Mouse (Mus musculus) forebrain, postnatal 0 days (tissue): ENCODE measurements at regions not wholly inside any gene's neighbourhood (a gene's known extent, or its start where the extent isn't known, plus 50 kb on each side); places are given as distances from the start of the nearest gene placed in this dataset.

Experiments
- ATAC-seq: fragments of 200-750 bp; cut with Nextera tagmentation; 2 replicates; pipeline ENCODE4 v1.8.0; 2017; ENCODE audit warnings: mild to moderate bottlenecking, moderate library complexity
- DNase-seq: peaks from one replicate; pipeline ENCODE4 v3.0.0-alpha.2; 2015
- H3K27ac ChIP-seq: fragments of 300-500 bp; sonication (generic); 2 replicates; pipeline ENCODE4 v1.5.1; 2014; ENCODE audit warnings: low read depth, mild to moderate bottlenecking, antibody characterized with exemption, low read length, moderate library complexity, mixed read lengths
- H3K27me3 ChIP-seq: fragments of 300-500 bp; sonication (generic); 2 replicates; pipeline ENCODE4 v1.6.1; 2014; ENCODE audit warnings: mild to moderate bottlenecking, low read length, mixed read lengths; ENCODE audit not compliant: insufficient read depth
- H3K36me3 ChIP-seq: fragments of 300-500 bp; sonication (generic); 2 replicates; pipeline ENCODE4 v1.6.1; 2014; ENCODE audit warnings: mild to moderate bottlenecking, moderate library complexity; ENCODE audit not compliant: insufficient read depth
- H3K4me1 ChIP-seq: fragments of 300-500 bp; sonication (generic); 2 replicates; pipeline ENCODE4 v1.6.1; 2014; ENCODE audit warnings: antibody characterized with exemption; ENCODE audit not compliant: insufficient read depth
- H3K4me2 ChIP-seq: fragments of 300-500 bp; sonication (generic); 2 replicates; pipeline ENCODE4 v1.6.1; 2014; ENCODE audit warnings: low read depth, mild to moderate bottlenecking, moderate library complexity
- H3K4me3 ChIP-seq: fragments of 300-500 bp; sonication (generic); 2 replicates; pipeline ENCODE4 v1.5.1; 2014; ENCODE audit warnings: low read depth, low read length, mixed read lengths
- H3K9ac ChIP-seq: fragments of 300-500 bp; sonication (generic); 2 replicates; pipeline ENCODE4 v1.6.1; 2014; ENCODE audit warnings: mild to moderate bottlenecking
- H3K9me3 ChIP-seq: fragments of 300-500 bp; sonication (generic); 2 replicates; pipeline ENCODE4 v1.6.1; 2016; ENCODE audit warnings: low read length
- CTCF ChIP-seq: sonication (generic); IDR thresholded peaks from 2 replicates; pipeline ENCODE4 v1.5.1; 2016; ENCODE audit warnings: antibody characterized with exemption, control low read depth, low read depth
- WGBS: fragments of 180-500 bp; shearing (Covaris S2); extraction: QIAGEN DNeasy Blood & Tissue Kit; methylation state at CpG from one replicate; pipeline ENCODE4 v1.1.7; 2014; 5-methylcytosine and 5-hydroxymethylcytosine counted together

- Histone ChIP-seq H3K9ac (no peak overlapping the region), H3K27ac (no peak overlapping the region), H3K9me3 (no peaks in the 10 kb centered on the region), H3K4me1 (no peaks in the 10 kb centered on the region), H3K4me2 (no peak overlapping the region), H3K4me3 (no peak overlapping the region), H3K36me3 (no peaks in the 10 kb centered on the region), H3K27me3 (no peaks in the 10 kb centered on the region)
- ATAC-seq (no peak), DNase-seq (no peak)
- no peak for TF ChIP-seq CTCF
Measured at GRCm38 (mm10) chr11:7609921-7610320, 396.2 kb upstream of the Igfbp3 start.

- Histone ChIP-seq H3K9ac (no peak overlapping the region), H3K36me3 (no peaks in the 10 kb centered on the region), H3K4me1 (no peaks in the 10 kb centered on the region), H3K4me2 (no peak overlapping the region), H3K27ac (no peak overlapping the region), H3K9me3 (no peaks in the 10 kb centered on the region), H3K27me3 (no peaks in the 10 kb centered on the region), H3K4me3 (no peak overlapping the region)
- 87% methylated on average over 7 of the region's 7 CpGs for WGBS
- no peak for TF ChIP-seq CTCF
- DNase-seq = no peak
- no peak for ATAC-seq
Measured at GRCm38 (mm10) chr11:7606652-7607051, 392.9 kb upstream of the Igfbp3 start.

GRCm38 (mm10) chr11:7592010-7592409 is 378.3 kb upstream of the Igfbp3 start:
- ATAC-seq (no peak), DNase-seq (no peak)
- Histone ChIP-seq H3K36me3 (no peaks in the 10 kb centered on the region), H3K4me3 (no peak overlapping the region), H3K4me1 (no peaks in the 10 kb centered on the region), H3K27me3 (no peaks in the 10 kb centered on the region), H3K27ac (no peak overlapping the region), H3K4me2 (no peak overlapping the region), H3K9ac (no peak overlapping the region), H3K9me3 (no peaks in the 10 kb centered on the region)
- no peak for TF ChIP-seq CTCF
- 79% methylated on average over 4 of the region's 4 CpGs for WGBS

GRCm38 (mm10) chr11:7583296-7583695 is 369.6 kb upstream of the Igfbp3 start:
- Histone ChIP-seq H3K36me3 (no peaks in the 10 kb centered on the region), H3K27me3 (no peaks in the 10 kb centered on the region), H3K9me3 (no peaks in the 10 kb centered on the region), H3K9ac (no peak overlapping the region), H3K27ac (no peak overlapping the region), H3K4me1 (no peaks in the 10 kb centered on the region), H3K4me3 (no peak overlapping the region), H3K4me2 (no peak overlapping the region)
- TF ChIP-seq CTCF = no peak
- peak; percentile 1 for DNase-seq
- 82% methylated on average over 2 of the region's 2 CpGs for WGBS
- ATAC-seq = peak; percentile 27; the same call in 1 of the 2 replicates

GRCm38 (mm10) chr11:7568484-7568883 is 354.8 kb upstream of the Igfbp3 start:
- DNase-seq = peak; percentile 26
- Histone ChIP-seq H3K27me3 (no peaks in the 10 kb centered on the region), H3K4me2 (no peak overlapping the region), H3K4me1 (no peaks in the 10 kb centered on the region), H3K9me3 (no peaks in the 10 kb centered on the region), H3K4me3 (no peak overlapping the region), H3K9ac (no peak overlapping the region), H3K27ac (no peak overlapping the region), H3K36me3 (no peaks in the 10 kb centered on the region)
- TF ChIP-seq CTCF = peak; percentile 66
- no peak for ATAC-seq
- 82% methylated on average over 1 of the region's 1 CpGs for whole genome bisulfite sequencing

- no peak for DNase-seq
Measured at GRCm38 (mm10) chr11:7562029-7562428, 348.3 kb upstream of the Igfbp3 start.

GRCm38 (mm10) chr11:7561437-7561836 is 347.7 kb upstream of the Igfbp3 start:
- Histone ChIP-seq H3K9ac (no peak overlapping the region), H3K27me3 (no peaks in the 10 kb centered on the region), H3K4me1 (no peaks in the 10 kb centered on the region), H3K4me3 (no peak overlapping the region), H3K27ac (no peak overlapping the region), H3K9me3 (no peaks in the 10 kb centered on the region), H3K4me2 (no peak overlapping the region), H3K36me3 (no peaks in the 10 kb centered on the region)
- DNase-seq (no peak), ATAC-seq (no peak)
- 76% methylated on average over 1 of the region's 1 CpGs for WGBS
- no peak for TF ChIP-seq CTCF

More at GRCm38 (mm10) chr11:7562029-7562428, 348.3 kb upstream of the Igfbp3 start:
- Histone ChIP-seq H3K36me3 (no peaks in the 10 kb centered on the region), H3K9me3 (no peaks in the 10 kb centered on the region), H3K4me3 (no peak overlapping the region), H3K27ac (no peak overlapping the region), H3K4me2 (no peak overlapping the region), H3K4me1 (no peaks in the 10 kb centered on the region), H3K9ac (no peak overlapping the region), H3K27me3 (no peaks in the 10 kb centered on the region)
- WGBS = 56% methylated on average over 2 of the region's 2 CpGs
- TF ChIP-seq CTCF = no peak
- no peak for ATAC-seq
